19 mouse cellular contexts compared by ENCODE assay signal in the genomic region with DNA sequence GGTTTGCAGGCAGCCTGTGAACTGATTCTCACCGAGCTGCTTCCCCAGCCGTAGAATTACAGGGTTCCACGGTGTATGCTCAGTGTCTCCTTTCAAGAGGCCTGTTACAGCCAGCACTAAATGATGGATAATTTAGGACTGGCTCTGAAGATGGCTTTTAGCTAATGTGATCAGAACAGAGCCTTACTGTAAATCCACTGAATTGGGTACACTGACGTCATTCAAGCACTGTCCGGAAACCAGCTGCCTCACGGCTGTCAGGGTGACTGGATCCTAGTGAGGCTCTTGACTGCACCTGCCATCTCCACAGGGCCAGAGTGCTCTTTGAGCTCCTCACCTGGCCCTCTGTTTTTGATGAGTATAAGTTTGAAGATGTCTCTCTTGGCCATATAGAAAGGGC. TPM values are rescaled to one million over a fixed set of nuclear protein-coding genes. Genes with fewer than 3 reads are reported as not detected.
"Had no signal": no experiment of that assay in that cellular context is flagged by ENCODE, and none has a peak within 500 bp of the region (broad histone marks: within the 10 kb centered on the region; RNA-seq: fewer than 3 reads in every experiment).

No protein-coding gene starts in this region.

- ATAC-seq: liver, postnatal 0 days; lung, postnatal 0 days; midbrain, embryonic 13.5 days; midbrain, embryonic 15.5 days had no signal

- H3K27me3 ChIP-seq: lung, embryonic 15.5 days; megakaryocyte, embryonic 14.5 days; midbrain, embryonic 13.5 days; midbrain, embryonic 15.5 days; neural tube, embryonic 12.5 days had no signal

- H3K4me2 ChIP-seq: lung, embryonic 15.5 days; midbrain, embryonic 11.5 days; midbrain, embryonic 13.5 days; midbrain, embryonic 15.5 days; neural tube, embryonic 12.5 days had no signal

- H3K27ac ChIP-seq: lung, embryonic 15.5 days; macrophage; midbrain, embryonic 13.5 days; midbrain, embryonic 15.5 days; neural tube, embryonic 12.5 days had no signal

- DNase-seq: liver, postnatal 0 days; lung, adult 2 months; lung, postnatal 14 days; lung, postnatal 36 days; right cerebral cortex, postnatal 25 days; right cerebral cortex, postnatal 4 days; spleen, adult 18-20 months; thymus, adult 18-20 months; thymus, postnatal 14 days; thymus, postnatal 36 days had no signal

- H3K9me3 ChIP-seq: lung, embryonic 15.5 days; megakaryocyte, embryonic 14.5 days; midbrain, embryonic 13.5 days; midbrain, embryonic 15.5 days; neural tube, embryonic 12.5 days had no signal

- H3K9ac ChIP-seq: liver, postnatal 0 days; lung, embryonic 15.5 days; midbrain, embryonic 13.5 days; midbrain, embryonic 15.5 days; neural tube, embryonic 12.5 days had no signal

- H3K4me3 ChIP-seq: lung, embryonic 15.5 days; megakaryocyte, embryonic 14.5 days; midbrain, embryonic 13.5 days; midbrain, embryonic 15.5 days; neural tube, embryonic 12.5 days had no signal

RNA-seq across cellular contexts. Expression of a gene that starts 29.4 kb away (rescaled TPM):
- polyA plus RNA-seq: small intestine, adult 2 months had no signal
